Mouse (Mus musculus) brain, embryonic 14.5 days (tissue): ENCODE measurements around the gene Gabrd. TPM values are rescaled to one million over a fixed set of nuclear protein-coding genes. Genes with fewer than 3 reads are reported as not detected.
"Not testable (repeated sequence)": the region's sequence is repeated elsewhere in the genome, so short reads cannot be mapped to it uniquely, and the experiment has no call there.

Experiments used
- DNase-seq: peaks from one replicate; pipeline ENCODE4 v3.0.0-alpha.2; 2011; ENCODE audit warnings: low read depth
- CTCF ChIP-seq: fragments of 200-500 bp; IDR thresholded peaks from 2 replicates; pipeline ENCODE4 v1.5.1; 2012; ENCODE audit warnings: inconsistent platforms, mild to moderate bottlenecking, moderate library complexity, borderline replicate concordance; ENCODE audit not compliant: insufficient read depth, insufficient read length; ENCODE audit errors: extremely low read depth
- POLR2A ChIP-seq: fragments of 200-500 bp; IDR thresholded peaks from 2 replicates; pipeline ENCODE4 v1.6.1; 2012; ENCODE audit warnings: mild to moderate bottlenecking, inconsistent platforms, borderline replicate concordance; ENCODE audit not compliant: poor library complexity, insufficient read depth, insufficient read length, severe bottlenecking; ENCODE audit errors: extremely low read depth
- polyA plus RNA-seq: library from polyadenylated mRNA; depleted of rRNA; stranded (reverse); fragments of >200 nt; gene quantifications from 2 replicates; pipeline ENCODE4 v1.2.3, GENCODE M21; 2012; rRNA removed

The Gabrd gene
- polyA plus RNA-seq = 0.36 and 1.2 TPM in 2 replicates

DNA sequence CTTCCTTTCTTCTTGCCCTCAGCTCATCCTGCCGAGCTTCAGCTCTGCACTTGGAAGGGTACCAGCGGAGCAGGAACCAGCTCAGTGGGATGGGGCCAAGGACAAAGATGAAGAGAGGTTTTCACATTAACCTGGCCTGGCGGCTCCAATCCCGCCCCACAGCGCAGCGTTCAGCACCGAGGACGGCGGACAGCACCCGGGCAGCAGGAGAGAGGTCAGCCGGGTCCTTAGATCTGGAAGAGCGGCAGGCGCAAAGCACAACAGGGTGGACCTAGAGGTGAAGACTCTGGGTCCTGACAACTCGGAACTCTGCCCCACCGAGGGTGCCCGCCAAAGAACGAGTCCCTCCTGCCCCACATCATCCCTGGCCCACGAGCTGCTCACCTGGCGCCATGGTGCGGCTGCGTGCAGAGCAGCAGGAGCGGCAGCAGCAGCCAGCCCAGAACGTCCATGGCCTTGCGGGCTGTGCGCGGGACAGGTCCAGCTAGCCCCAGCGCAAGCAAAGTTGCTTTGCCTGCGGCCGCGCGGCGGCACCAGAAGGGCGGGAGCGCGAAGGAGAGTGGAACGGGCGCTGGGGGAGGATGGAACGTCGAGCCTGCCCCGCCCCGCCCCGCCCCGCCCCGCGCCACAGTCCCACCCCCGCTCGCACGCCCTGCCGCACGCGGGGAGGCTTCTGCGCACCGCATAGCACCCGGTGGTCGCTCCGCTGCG is at the start of gene Gabrd:
Gene Gabrd (minus strand): TSS at position 602 of the 711 bp plus-strand sequence.
- DNase-seq = peak; percentile 25

DNA sequence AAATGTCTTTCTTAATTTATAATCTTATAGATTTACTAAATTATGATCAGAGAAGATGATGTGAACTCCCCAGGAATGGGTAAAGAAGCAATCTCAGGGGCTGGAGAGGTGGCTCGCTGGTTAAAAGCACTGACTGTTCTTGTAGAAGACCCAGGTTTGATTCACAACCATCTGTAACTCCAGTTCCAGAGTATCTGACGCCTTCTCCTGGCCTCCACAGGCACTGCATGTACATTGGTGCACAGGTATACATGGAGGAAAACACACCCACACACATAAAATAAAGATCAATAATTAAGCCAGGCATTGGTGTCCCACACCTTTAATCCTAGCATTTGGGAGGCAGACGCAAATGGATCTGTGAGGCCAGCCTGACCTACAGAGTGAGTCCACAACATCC is 44.9 kb upstream of the Gabrd start:
- no peak for DNase-seq
- TF ChIP-seq CTCF = no peak
- TF ChIP-seq POLR2A = no peak

More for the DNA sequence above, at the start of gene Gabrd:
- TF ChIP-seq CTCF (no peak), POLR2A (no peak)

DNA sequence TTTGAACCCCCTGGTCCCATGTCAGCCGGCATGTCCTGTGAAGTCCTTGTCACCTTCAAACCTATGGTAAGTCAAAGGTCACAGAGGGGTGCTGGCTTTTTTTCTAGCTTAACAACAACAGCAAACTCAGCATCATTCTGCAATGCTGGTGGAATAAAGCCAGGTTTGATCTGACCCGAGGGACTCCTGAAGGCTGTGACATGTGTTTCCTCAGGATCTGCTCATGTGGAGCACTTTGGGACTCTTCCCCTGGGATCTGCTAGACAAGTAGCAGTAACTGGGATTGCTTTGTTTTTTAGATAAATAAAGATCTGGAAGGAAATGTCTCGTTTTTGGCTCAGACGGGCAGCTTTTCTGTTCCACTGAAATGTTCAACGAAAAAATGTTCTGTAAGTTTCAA is 36.1 kb upstream of the Gabrd start:
- TF ChIP-seq CTCF (no peak), POLR2A (no peak)

DNA sequence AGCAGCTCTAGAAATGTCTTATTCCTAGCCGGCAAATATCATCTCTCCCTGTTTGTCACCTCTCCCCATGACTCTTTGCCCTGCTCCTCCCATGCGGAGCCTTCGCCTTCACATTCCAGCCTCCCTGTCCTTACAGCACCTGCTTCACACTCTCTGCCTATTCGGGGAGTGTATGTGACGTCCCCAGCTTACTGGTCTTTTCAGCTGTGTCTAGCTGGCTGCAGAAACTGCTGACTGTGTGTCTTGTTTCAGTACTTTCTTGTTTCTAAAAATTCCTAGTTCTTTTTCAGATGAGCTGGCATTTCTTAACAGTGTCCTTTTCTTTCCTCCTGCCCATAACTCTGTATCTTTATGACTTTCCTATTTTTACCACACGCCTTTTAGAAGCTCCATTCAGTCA is 34.4 kb upstream of the Gabrd start:
- TF ChIP-seq CTCF = no peak
- no peak for TF ChIP-seq POLR2A
- DNase-seq = no peak

More for the DNA sequence above, 36.1 kb upstream of the Gabrd start:
- no peak for DNase-seq

DNA sequence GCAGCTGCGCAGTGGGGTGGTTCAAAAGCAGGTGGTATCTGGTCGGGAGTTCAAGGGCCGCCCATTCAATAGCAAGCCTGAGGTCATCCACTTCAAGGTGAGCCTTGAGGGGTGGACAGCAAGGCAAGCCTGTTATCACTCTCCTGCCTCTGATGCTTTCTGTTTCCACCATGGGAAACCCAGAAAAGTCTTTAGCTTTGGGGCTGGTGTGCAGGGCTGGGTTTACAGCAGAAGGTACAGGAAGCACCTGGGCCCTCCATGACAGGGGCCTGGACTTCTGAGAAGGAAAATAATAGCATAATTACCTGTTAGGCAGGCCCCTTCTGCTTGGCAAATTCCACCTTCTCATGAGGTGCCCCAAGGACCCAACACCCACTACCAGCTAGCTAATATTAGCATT is 31.3 kb upstream of the Gabrd start:
- TF ChIP-seq POLR2A = no peak
- no peak for TF ChIP-seq CTCF
- DNase-seq = no peak

DNA sequence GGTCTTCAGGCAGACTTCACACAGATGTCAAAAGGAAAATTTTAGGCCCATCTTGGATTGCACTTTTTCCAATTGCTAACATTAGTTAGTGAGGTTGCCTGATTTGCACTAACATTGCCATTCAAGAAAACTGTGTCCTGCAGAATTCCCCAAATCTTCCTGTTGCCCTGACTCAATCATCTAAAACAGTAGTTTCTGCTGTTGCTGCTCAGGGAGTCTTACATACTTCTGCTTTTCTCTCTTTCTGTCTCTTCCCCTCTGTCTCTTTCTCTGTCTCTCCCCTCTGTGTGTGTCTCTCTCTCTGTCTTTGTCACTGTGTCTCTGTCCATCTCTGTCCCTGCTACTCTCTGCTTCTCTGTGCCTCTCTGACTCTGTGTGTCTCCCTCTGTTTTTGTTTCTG is 30.5 kb upstream of the Gabrd start:
- TF ChIP-seq CTCF (no peak), POLR2A (no peak)
- no peak for DNase-seq

DNA sequence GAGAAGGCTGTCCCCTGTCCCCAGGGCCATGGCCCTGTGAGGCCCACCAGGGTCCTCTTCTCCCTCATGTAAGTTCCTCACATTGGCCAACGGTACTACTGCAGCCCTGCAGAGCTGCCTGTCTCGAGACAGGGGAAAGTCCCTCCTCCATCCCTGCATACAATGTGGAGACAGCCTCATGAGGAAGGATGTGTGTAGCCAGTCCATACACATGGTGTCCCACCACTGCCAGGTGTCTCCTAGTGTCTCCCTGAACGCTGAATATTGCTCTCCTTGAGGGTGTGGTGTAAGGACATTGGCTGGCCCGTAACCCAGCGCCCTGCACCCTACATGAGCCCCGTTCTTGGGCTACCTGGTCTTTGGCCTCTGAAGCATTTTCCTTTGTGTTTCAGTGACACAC is 28.4 kb upstream of the Gabrd start:
- TF ChIP-seq CTCF = no peak
- TF ChIP-seq POLR2A = no peak
- no peak for DNase-seq

DNA sequence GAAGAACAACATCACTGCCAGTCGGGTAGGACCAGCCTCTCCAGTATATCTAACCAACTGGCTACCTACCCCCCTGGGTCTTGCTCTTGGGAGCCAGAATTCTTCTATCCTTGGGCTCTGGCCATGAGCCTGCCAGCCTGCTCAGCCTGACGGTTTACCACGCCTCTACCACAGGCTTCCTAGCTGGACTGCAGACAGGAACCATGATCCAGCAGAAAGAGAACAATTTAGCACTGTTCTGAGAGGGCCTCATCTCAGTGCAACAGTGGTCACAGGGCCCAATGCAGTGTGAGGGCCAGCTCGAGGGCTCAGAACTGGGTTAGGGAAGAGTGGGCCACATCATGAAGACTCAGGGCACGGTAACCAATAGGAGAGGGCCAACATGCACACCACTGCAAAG is 26.1 kb upstream of the Gabrd start:
- TF ChIP-seq POLR2A (no peak), CTCF (no peak)
- DNase-seq = no peak

DNA sequence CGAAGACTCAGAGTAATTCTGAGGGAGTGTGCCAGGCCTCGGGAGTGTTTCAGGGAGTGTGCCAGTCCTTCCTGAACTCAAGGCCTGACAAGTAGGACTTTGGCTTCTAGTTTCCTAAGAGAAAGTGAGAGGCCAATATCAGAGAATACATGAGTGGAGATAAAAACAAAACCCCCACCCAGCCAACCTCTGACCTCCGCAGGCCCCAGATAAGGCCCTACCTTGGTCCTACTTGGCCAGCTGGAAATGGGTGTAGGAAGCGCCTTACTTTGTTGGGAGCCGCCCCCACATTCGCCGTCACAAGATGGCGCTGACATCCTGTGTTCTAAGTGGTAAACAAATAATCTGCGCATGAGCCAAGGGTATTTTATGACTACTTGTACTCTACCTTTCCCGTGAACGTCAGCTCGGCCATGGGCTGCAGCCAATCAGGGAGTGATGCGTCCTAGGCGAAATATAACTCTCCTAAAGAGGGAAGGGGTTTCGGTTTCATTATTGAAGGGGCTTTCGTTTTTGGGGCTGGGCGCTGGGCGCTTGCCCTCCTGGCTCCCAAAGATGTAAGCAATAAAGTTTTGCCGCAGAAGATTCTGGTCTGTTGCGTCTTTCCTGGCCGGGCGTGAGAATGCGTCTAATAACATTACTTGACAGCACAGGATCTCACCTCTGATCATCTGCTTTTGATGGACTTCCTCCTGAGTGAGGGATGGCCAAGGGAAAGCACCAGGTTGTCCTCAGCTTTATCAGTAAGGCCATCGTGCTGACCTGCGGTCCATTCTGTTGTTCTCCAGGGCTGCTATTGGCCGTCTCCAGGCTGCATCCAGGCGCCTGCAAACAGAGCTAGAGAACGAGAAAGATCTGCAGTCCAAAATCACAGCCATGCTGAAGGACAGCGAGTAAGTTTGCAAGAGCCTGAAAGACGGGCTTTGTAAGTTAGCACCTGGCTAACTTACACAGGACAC is 23.8 kb upstream of the Gabrd start:
- not testable (repeated sequence) for DNase-seq

DNA sequence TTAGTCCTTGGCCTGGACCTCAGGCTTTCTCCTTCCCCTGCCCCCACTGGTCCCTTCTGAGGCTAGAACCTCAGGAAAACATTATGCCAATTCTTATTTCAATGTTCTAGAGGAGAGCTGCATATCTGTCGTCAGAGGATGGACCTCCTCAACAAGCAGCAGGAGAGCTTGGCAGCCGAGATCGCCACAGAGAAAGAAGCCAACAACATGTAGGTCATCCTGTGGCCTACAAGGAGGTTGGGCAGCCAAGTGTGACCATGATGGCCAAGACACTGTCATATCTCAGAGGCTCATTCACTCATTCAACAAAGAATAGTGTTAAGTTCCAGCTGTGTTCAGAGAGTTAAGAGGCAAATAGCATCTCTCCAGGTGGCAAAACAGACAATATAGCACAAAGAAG is 22.2 kb upstream of the Gabrd start:
- TF ChIP-seq POLR2A (no peak), CTCF (no peak)
- no peak for DNase-seq

DNA sequence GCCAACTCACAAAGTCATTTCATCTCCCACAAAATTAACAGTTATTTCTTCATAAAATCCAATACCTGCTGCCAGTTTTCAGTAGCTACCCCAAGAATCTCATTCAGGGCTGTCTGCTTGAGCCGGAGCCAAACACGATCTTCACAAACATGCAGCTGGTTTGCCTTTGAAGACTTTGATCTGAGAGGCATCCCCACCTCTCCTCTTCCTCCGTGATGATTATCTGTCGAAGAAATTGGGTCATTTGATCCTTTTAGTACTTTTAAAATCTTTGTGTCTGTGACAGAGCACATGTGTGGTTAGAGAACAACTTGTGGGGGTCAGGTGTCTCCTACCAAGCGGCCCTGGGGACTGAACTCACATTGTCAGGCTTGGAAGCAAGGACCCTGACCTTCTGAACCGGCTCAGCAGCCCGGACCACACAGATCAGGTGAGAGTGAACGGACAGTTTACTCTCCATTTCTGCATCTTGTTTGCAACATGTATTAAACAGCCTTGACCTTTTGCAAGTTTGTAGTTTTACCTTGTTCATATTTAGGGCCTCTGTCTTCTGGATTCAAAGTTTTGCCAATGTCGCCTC is 16.8 kb upstream of the Gabrd start:
- no peak for DNase-seq
- TF ChIP-seq POLR2A (no peak), CTCF (no peak)

DNA sequence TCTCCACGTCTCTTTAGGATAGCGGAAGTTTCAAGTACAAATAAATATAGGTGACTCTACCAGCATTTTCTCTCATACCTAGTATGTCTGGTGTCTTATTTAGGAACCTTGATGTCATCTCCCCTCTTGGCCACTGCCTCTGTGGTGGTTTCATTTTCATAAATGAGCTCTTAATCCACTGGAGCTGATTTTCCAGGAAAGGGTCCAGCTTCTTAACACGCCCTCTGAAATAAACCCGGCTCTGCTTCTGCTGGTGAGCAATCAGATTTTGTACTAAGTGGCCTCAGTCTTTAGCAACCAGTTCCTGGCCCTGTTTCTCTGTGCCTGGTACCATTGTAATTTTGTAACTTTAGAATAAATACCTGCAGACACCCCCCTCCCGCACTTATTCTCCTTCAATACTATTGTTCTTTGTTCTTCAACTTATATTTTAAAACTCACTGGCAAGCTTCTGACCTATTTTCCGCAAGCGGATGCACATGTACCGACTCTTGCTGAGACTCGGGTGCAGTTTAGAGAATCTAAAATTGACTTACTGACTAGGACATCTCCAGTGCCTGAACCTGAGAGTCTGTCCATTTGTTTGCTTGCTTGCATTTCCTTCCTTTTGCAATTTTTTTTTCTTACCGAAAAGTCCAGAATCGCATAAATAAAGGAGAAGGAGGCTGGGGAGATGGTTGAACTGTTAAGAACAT is 15.9 kb upstream of the Gabrd start:
- TF ChIP-seq POLR2A (no peak), CTCF (no peak)
- no peak for DNase-seq

DNA sequence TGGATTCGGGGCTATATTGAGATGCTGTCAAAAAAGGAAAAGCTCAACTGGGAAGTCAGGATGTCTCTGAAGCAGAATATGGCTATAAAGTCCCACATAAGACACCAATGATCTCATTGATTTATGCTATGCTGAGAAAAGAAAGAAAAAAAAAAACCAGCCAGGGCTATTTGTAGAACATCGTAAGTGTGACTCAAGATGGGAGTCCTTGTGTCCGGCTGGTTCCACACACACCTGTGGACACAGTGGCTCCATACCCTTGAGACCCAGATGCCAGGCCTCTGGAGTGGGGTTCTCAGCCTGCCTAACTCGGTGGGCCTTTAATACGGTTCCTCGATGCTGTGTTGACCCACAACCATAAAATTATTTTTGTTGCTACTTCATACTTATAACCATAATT is 14.2 kb upstream of the Gabrd start:
- DNase-seq = no peak
- TF ChIP-seq CTCF (no peak), POLR2A (no peak)

DNA sequence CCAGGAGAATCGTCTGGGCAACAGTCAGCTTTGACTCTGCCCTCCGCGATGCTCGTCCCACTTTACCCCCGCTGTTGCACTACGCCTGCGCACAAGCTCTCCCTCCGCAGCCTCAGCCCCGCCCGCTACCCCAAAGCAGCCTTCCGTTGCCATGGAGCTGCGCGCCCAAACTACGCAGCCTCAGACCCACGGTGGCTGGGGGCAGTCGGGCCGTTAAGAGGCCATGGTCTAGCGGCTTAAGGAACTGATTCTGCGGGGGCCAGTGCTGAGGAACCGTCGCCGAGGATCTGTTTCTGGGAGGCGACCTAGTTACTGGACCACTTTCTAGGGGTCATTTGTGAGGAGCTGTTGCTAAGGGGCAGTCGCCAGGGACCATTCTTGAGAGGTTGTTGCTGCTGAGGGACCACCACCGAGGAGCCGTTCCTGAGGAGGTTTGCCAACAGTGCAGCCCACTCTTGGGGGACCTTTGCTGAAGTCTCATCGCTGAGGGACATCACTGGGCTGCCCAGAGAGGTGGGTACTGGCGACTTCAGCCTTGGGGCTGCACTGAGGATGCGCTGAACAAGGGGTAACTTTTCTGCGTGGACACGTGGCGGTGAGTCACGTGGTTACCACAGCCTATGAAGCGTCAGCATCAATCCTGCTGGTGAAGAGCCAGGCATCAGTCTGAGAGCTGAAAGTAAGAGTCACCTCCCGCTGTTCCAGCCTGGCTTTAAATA is 11.3 kb upstream of the Gabrd start, which contains the start of gene Cfap74:
Gene Cfap74 (plus strand): TSS at position 133 of the 719 bp plus-strand sequence.
- TF ChIP-seq POLR2A (peak; percentile 29; the same call in 1 of the 2 replicates), CTCF (no peak)
- peak; percentile 96 for DNase-seq
